Mouse (Mus musculus): ENCODE results near the gene Nat14. TPM values are rescaled to one million over a fixed set of nuclear protein-coding genes. Genes with fewer than 3 reads are reported as not detected.

Gene Nat14
- polyA plus RNA-seq, 1 experiment from 2014 or later, result 21.5 TPM

GRCm38 (mm10) chr7:4902404-4902803, 19.4 kb upstream of the Nat14 start:
- H3K27me3 ChIP-seq, result peaks cover 4% of the 10 kb centered on the region; the same call in 1 of the 2 replicates
- ATAC-seq (ENCODE audit: low read depth), result no peak
- WGBS, result 76% methylated on average over 9 of the region's 9 CpGs

GRCm38 (mm10) chr7:4906466-4906950, 15.3 kb upstream of the Nat14 start, which contains the start of gene Gm36210:
Gene Gm36210, minus strand, starts transcription at chr7:4906516.
- no peak within 1 kb of the TSS for H3K4me2 ChIP-seq
- H3K9ac ChIP-seq, result no peak within 1 kb of the TSS
- no peak for ATAC-seq (ENCODE audit: low read depth)
- no peak within 1 kb of the TSS for H3K4me3 ChIP-seq
- H3K36me3 ChIP-seq, result no peaks in the 10 kb centered on the region
- H3K27ac ChIP-seq (replicated peaks), result no peak within 1 kb of the TSS
- 0 out of 2 replicates have a peak, but pooled peaks cover 4% of the 10 kb centered on the region for H3K9me3 ChIP-seq
- no peaks in the 10 kb centered on the region for H3K4me1 ChIP-seq (replicated peaks)
- peaks cover 3% of the 10 kb centered on the region; the same call in 1 of the 2 replicates for H3K27me3 ChIP-seq
- WGBS, result 37% methylated on average over 10 of the region's 10 CpGs

More at GRCm38 (mm10) chr7:4902404-4902803, 19.4 kb upstream of the Nat14 start:
- Histone ChIP-seq H3K27ac (replicated peaks) (no peak overlapping the region), H3K9me3 (peaks cover 8% of the 10 kb centered on the region; the same call in 1 of the 2 replicates), H3K4me1 (replicated peaks) (peaks cover 22% of the 10 kb centered on the region), H3K4me3 (no peak overlapping the region), H3K36me3 (no peaks in the 10 kb centered on the region), H3K4me2 (no peak overlapping the region), H3K9ac (no peak overlapping the region)

GRCm38 (mm10) chr7:4911561-4911960, 10.3 kb upstream of the Nat14 start:
- 40% methylated on average over 9 of the region's 9 CpGs for WGBS
- Histone ChIP-seq H3K36me3 (no peaks in the 10 kb centered on the region), H3K27me3 (peaks cover 3% of the 10 kb centered on the region; the same call in 1 of the 2 replicates), H3K9me3 (no peaks in the 10 kb centered on the region), H3K4me2 (no peak overlapping the region), H3K27ac (replicated peaks) (no peak overlapping the region), H3K4me1 (replicated peaks) (peaks cover 13% of the 10 kb centered on the region), H3K9ac (no peak overlapping the region), H3K4me3 (no peak overlapping the region)
- no peak for ATAC-seq (ENCODE audit: low read depth)

GRCm38 (mm10) chr7:4912248-4912647, 9.6 kb upstream of the Nat14 start:
- Histone ChIP-seq H3K27ac (replicated peaks) (no peak overlapping the region), H3K9ac (no peak overlapping the region), H3K4me2 (no peak overlapping the region), H3K9me3 (no peaks in the 10 kb centered on the region), H3K4me1 (replicated peaks) (peaks cover 20% of the 10 kb centered on the region), H3K36me3 (no peaks in the 10 kb centered on the region), H3K27me3 (peaks cover 3% of the 10 kb centered on the region; the same call in 1 of the 2 replicates), H3K4me3 (no peak overlapping the region)
- WGBS, result 72% methylated on average over 5 of the region's 5 CpGs
- no peak for ATAC-seq (ENCODE audit: low read depth)

GRCm38 (mm10) chr7:4915007-4915665, 6.7 kb upstream of the Nat14 start, which contains the start of gene Zfp628:
Gene Zfp628, plus strand, starts transcription at chr7:4915217.
- Histone ChIP-seq H3K9me3 (no peaks in the 10 kb centered on the region), H3K4me3 (peak within 1 kb of the TSS; percentile 61), H3K27me3 (no peaks in the 10 kb centered on the region), H3K27ac (replicated peaks) (peak within 1 kb of the TSS; percentile 98), H3K4me2 (peak within 1 kb of the TSS; percentile 67), H3K4me1 (replicated peaks) (peaks cover 30% of the 10 kb centered on the region), H3K9ac (peak within 1 kb of the TSS; percentile 89), H3K36me3 (peaks cover 27% of the 10 kb centered on the region)
- 2% methylated on average over 55 of the region's 56 CpGs for WGBS
- peak; percentile 90 for ATAC-seq (ENCODE audit: low read depth)

- ATAC-seq (ENCODE audit: low read depth), result peak; percentile 78
- H3K4me1 ChIP-seq (replicated peaks), result peaks cover 34% of the 10 kb centered on the region
- H3K27me3 ChIP-seq, result no peaks in the 10 kb centered on the region
- 11% methylated on average over 14 of the region's 14 CpGs for WGBS
- peak overlapping the region; percentile 61 for H3K4me3 ChIP-seq
- no peaks in the 10 kb centered on the region for H3K9me3 ChIP-seq
- H3K27ac ChIP-seq (replicated peaks), result peak overlapping the region; percentile 98
- H3K36me3 ChIP-seq, result peaks cover 34% of the 10 kb centered on the region
- peak overlapping the region; percentile 89 for H3K9ac ChIP-seq
- peak overlapping the region; percentile 67 for H3K4me2 ChIP-seq
Observed at GRCm38 (mm10) chr7:4915669-4916416, 6.0 kb upstream of the Nat14 start.

GRCm38 (mm10) chr7:4917494-4917893, 4.3 kb upstream of the Nat14 start:
- no peaks in the 10 kb centered on the region for H3K9me3 ChIP-seq
- WGBS, result 91% methylated on average over 2 of the region's 2 CpGs
- H3K4me2 ChIP-seq, result peak overlapping the region; percentile 67; the same call in 1 of the 2 replicates
- peaks cover 50% of the 10 kb centered on the region for H3K4me1 ChIP-seq (replicated peaks)
- H3K4me3 ChIP-seq, result peak overlapping the region; percentile 2; the same call in 1 of the 2 replicates
- H3K36me3 ChIP-seq, result peaks cover 40% of the 10 kb centered on the region
- H3K27me3 ChIP-seq, result no peaks in the 10 kb centered on the region
- ATAC-seq (ENCODE audit: low read depth), result no peak
- H3K27ac ChIP-seq (replicated peaks), result peak overlapping the region; percentile 98; the same call in 1 of the 2 replicates
- peak overlapping the region; percentile 89 for H3K9ac ChIP-seq

- Histone ChIP-seq H3K9ac (no peak overlapping the region), H3K27ac (replicated peaks) (no peak overlapping the region), H3K4me2 (no peak overlapping the region), H3K27me3 (no peaks in the 10 kb centered on the region), H3K36me3 (peaks cover 40% of the 10 kb centered on the region), H3K9me3 (no peaks in the 10 kb centered on the region), H3K4me3 (no peak overlapping the region), H3K4me1 (replicated peaks) (peaks cover 62% of the 10 kb centered on the region)
- WGBS, result 93% methylated on average over 15 of the region's 15 CpGs
- no peak for ATAC-seq (ENCODE audit: low read depth)
Observed at GRCm38 (mm10) chr7:4918681-4919080, 3.1 kb upstream of the Nat14 start.

- WGBS, result 83% methylated on average over 21 of the region's 21 CpGs
- H3K9ac ChIP-seq, result no peak overlapping the region
- H3K27ac ChIP-seq (replicated peaks), result no peak overlapping the region
- H3K36me3 ChIP-seq, result peaks cover 40% of the 10 kb centered on the region
- H3K4me2 ChIP-seq, result no peak overlapping the region
- no peak overlapping the region for H3K4me3 ChIP-seq
- no peaks in the 10 kb centered on the region for H3K9me3 ChIP-seq
- no peak for ATAC-seq (ENCODE audit: low read depth)
- no peaks in the 10 kb centered on the region for H3K27me3 ChIP-seq
- peaks cover 66% of the 10 kb centered on the region for H3K4me1 ChIP-seq (replicated peaks)
Observed at GRCm38 (mm10) chr7:4919096-4919495, 2.7 kb upstream of the Nat14 start.

- H3K9me3 ChIP-seq, result no peaks in the 10 kb centered on the region
- ATAC-seq (ENCODE audit: low read depth), result no peak
- H3K27me3 ChIP-seq, result no peaks in the 10 kb centered on the region
- no peak overlapping the region for H3K4me2 ChIP-seq
- peaks cover 68% of the 10 kb centered on the region for H3K4me1 ChIP-seq (replicated peaks)
- 91% methylated on average over 21 of the region's 21 CpGs for WGBS
- H3K27ac ChIP-seq (replicated peaks), result no peak overlapping the region
- no peak overlapping the region for H3K4me3 ChIP-seq
- peaks cover 40% of the 10 kb centered on the region for H3K36me3 ChIP-seq
- H3K9ac ChIP-seq, result no peak overlapping the region
Observed at GRCm38 (mm10) chr7:4919971-4920370, 1.9 kb upstream of the Nat14 start.

- ATAC-seq (ENCODE audit: low read depth), result no peak
Observed at GRCm38 (mm10) chr7:4920496-4920895, 1.3 kb upstream of the Nat14 start.

More at GRCm38 (mm10) chr7:4920496-4920895, 1.3 kb upstream of the Nat14 start:
- Histone ChIP-seq H3K4me1 (replicated peaks) (peaks cover 73% of the 10 kb centered on the region), H3K4me3 (no peak overlapping the region), H3K9me3 (no peaks in the 10 kb centered on the region), H3K36me3 (peaks cover 40% of the 10 kb centered on the region), H3K9ac (0 out of 2 replicates have a peak overlapping the region, but pooled peaks have one; percentile 73), H3K27ac (replicated peaks) (peak overlapping the region; percentile 99), H3K27me3 (no peaks in the 10 kb centered on the region), H3K4me2 (no peak overlapping the region)
- 89% methylated on average over 19 of the region's 19 CpGs for WGBS

Measured in neural tube, embryonic 13.5 days (tissue).